Mouse (Mus musculus): ENCODE results near the gene Stap2. TPM values are rescaled to one million over a fixed set of nuclear protein-coding genes. Genes with fewer than 3 reads are reported as not detected.

The Stap2 gene
- total RNA-seq, 4 experiments from 2014 or later = 4.8 to 9.3 (median 6.8) TPM

DNA sequence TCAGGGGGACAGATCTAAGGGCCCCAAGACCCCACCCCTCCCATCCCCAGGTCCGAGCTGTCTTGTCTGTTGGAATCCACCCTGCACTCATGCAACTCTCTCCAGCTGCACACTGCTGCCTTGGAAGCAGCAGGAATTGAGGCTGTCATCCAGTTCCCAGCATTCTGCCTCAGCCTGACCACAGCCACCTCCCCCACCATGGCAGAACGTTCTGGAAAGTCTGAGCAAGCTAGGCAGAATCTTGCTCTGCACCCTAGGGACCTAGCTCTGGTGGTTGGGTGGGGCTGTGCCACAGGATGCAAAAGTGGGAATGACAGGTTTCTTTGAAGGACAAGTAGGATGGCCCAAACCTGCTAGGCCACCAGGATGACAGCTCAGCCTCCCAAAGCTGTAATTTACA, 19.1 kb upstream of the Stap2 start:
- no peak for DNase-seq

DNA sequence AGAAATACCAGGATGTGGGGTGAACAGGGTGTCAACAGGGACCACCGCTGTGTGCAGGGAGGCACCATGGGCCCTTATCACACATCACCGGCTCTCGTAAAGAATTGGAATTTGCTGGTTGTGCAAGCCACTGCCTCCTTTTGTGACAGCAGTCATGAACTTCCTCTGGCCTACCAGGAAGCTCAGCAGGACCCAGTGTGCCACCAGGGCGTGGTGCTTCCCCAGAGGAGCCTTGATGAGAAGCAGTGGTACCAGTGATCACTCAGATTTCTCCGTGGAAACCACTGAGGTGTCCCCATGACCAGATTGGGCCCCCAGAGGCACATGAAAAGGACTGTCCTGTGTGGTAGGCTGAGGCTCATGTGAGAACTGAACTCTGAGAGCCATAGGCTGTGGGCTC, 18.0 kb upstream of the Stap2 start:
- DNase-seq = peak; percentile 10

DNA sequence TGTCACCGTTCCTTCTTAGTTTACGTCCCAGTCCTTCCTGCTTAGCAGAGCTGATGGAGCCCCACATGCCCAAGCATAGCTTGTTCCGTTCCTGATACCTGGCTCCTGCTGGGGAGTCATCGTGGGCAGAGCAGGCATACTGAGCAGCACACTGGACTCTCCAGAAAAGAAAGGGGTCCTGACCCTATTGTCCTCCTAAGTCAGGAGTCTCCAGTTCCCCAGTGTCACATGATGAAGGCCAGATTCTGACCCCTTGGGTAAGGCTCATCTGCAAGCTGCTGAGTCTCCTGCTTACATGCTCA, 17.6 kb upstream of the Stap2 start:
- no peak for DNase-seq

DNA sequence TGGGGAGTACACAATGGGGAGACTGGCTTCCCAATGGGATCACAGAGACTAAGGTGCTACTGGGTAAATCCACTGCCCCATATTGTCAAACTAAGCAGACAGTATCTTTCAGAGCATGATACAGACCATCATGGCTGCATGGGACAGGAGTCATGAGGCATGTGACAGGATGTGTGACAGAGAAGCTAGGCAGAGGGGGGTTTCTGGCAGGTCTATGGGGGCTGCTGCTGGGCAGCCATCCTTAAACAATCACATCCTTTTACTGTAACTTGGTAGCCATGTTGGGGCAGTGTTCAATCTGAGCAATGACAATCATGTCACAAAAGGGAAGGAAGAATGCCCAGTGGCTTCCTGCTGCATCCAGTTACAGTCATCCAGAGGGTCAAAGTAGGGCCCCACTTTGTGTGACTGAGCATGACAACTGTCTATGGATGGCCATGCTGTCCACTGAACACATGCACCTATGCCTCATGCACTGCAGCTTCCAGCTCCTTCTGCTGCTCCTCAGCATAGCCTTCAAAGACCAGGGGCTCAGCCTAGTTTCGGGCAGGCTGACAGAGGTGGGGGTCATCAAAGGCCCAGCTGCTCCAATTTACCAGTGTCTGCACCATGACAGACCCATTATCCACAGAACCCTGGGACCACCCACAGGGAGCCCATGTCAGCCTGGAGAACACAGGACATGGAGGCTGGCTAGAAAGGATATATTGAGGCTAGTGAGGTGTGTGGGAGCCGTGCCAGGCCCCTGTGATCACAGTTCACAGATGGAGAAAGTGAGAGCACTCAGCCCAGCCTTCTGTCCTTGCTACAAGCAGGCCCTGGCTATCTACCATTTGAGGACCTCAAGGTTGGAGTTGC, 17.0 kb upstream of the Stap2 start:
- DNase-seq = peak; percentile 50

DNA sequence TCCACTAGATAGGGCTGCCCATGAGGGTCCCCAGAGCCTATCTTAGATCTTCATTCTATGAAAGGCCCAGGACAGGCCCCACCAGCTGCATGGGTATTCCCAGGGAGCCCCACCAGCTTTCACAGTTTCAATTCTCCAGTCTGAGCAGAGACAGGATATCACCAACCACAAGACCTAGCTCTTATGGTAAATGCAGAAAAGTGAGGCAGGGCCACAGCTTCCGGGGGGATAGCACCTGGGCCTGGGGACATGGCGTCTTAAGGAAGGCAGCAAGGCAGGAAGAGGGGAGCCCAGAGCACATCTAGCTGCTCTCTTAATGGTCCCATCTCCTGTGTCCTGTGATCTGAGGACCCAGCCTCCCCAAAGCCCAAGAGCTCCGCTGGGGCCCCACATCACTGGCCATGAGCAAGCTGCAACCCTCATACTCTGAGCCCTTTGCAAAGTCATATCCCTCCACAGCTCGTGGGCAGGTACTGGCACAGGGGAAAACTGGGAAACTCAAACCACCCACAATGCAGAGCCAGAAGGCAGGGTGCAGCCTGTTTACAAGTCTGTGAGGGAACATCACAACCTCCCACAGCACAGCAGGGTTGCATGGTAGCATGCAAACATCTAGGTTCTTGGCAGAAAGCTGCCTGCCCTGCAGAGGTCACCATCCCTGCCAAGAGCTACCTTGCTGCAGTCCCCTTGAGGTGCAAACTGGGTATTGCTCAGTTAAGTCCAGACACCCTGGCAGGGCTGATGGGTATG, 16.0 kb upstream of the Stap2 start:
- no peak for DNase-seq

DNA sequence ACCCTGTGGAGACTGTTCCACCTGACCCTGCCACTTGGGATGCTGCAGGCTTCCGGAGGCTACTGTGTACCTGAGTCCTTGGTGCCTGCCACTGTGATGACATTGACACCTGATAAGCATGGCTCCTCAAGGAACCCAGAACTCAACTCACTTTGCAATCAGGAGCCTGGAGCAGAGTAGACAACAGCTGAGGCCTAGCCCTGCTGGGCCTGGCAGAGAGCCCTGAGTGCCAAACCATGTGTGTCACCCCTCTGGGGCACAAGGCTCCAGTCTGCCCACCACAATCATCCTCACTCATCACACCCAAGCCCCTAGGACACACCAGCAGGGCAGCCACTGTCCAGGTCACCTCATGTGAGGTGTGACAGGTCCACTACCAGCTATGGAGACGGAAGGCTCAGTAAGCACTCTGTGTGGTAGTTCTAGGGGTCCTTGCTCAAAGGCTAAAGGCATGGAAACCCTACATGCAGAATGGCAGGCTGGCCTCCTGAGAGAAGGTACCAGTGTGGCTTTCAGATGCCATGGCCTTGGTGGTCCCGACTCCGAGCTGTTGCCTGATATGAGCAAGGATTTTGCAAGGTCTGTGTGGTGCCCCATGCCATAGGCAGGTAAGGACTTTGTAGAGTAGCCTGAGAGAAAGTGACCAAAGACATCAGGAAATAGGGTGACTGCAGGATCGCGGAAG, 15.2 kb upstream of the Stap2 start:
- DNase-seq = no peak

DNA sequence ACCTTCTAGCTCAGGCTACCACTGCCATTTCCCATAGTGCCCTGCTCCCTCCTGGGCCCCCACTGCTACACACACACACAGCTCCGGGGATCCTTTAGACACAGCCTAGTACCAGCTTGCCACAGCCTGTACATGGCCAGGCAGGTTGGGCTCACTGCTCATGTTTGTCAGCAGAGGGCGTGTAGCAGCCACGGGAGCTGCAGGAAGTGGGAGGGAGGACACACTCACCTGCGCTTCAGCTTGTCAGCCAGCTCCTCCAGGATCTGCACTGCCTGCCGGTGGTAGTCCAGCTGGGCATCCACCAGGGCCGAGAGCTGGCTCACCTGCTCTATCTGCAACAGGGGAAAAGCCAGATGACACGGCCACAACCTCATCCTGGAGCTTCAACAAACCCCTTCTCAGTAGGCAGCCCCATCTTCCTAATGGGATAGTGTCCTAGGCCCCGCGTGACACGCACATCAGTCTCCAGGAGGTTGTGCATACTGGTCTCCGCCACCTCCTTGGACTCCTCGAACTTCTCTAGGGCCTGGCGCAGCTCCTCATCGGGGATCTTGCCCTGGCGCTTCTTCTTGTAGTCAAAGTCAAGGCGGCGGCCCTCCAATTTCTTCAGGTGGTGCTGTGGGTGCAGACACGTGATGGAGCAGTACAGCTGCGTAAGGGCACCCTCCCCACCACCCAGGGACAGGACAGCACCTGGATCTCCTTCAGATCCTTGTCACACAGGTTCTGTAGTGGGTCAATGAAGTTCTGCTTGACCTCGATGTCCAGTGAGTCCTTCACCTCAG, 13.2 kb upstream of the Stap2 start:
- DNase-seq = peak; percentile 36

DNA sequence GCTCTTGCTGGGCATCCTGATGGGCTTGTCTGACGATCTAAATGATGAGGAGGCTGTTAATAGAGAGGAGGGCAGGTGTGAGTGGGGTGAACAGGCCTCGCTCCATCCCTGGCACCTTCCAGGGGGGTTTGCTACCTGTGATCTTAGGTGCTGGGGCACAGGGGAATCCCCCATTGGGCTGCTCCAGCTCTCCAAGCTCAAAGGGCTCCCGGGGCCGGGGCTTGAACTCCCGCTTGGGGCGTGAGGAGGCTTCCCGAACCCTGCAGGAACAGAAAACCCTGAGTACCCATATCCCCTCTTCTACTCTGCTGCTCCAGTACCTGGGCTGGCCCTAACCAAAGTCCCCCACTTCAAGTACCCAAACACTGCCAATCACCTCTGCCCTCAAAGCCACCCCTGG, 12.5 kb upstream of the Stap2 start:
- peak; percentile 17 for DNase-seq

DNA sequence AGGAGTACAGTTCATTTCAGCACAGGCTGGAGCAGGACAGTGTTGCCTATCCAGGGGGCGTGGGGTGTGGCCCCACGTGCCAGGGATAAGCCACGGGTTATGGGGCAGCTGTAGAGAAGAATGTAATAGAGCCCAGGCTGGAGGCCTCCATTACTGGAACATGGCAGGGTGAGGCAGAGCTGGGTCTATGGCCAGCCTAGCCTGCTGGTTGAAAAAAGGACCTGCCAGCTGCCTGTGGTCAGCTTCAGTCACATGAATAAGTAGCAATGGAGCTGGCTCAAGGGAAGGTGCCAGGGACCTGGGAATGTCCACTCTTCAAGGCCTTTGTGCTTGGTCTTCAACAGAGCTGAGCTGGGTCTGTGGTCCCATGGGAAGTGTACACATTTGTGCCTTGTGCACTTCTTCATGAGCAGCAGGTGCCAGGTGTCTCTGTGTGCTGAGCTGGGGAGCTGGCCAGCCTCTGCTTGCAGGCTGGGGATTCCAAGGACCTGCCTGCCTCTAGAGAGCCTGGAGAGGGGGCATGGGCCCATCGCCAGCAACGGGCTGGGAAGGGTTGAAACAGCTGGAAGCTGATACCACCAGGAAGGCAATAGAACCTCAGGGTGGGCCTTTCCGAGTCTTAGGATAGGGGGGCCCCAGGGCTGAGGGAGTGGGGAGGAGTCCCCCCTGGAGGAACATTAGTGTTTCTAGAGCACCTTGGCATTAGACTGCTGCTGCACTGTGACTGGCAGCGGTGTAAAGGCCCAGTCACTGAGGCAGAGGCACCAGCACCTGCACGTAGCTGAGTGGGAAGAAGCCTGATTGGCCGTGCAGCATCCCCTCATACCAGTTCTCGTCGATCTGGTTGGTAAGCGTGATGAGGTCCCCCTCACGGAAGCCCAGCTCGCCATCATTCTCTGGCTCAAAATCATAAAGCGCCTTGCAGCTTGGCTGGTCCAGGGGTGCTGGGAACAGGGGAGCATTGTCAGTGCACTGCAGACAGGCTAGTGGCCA, 11.7 kb upstream of the Stap2 start:
- peak; percentile 18 for DNase-seq

DNA sequence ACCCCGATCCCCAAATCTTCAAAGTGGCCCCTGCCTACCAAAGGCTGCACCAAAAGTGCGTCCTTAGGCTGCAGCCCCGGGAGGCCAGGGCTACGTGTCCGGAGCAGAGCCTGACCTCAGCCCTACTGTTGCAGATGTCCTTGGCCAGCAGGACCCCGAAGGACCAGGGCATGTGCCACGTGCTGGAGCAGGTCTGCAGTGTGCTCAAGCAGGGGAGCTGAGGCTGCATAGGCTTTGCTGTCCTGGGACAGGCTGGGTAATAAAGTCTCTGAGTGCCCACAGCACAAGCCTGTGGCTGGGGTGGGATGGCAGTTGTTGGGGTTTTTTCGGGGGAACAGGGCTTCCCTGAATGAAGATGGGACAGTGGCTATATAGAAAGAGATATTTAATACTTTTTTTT, 11.0 kb upstream of the Stap2 start:
- DNase-seq = peak; percentile 34

DNA sequence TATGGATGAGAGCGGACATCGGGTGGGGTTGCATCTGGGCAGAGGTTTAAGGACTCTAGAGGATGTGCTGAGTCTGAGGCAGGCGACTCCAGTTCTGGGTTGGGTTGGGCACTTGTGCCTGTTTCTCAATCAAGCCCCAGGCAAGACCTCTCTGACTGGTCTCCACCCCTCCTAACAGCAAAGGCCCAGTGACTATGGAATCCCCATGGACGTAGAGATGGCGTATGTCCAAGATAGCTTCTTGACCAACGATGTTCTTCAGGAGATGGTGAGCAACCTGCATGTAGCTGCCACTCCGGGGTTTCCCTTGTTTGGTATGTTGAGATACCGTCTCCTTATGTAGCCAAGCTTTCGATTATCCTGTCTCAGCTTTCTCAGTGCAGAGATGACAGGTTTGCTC, 9.9 kb upstream of the Stap2 start:
- DNase-seq = peak; percentile 9

DNA sequence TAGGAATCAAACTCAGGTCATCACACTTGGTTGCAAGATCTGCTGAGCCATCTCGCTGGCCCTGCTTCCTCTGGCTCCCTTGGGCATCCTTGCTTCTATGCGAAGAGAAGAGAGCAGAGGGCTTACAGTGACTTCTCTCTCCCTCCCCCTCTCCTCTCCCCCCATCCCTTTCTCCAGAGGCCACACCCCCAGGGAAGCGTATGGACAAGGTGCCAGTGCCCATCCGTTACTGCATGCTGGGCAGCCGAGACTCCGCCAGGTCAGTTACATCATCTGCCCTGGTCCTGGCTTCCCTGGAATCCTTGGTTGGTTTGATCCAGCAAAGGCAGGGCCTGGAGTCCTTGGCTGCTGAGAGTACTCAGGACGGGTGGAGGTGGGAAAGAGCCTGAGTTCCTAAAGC, 6.1 kb upstream of the Stap2 start:
- no peak for DNase-seq

DNA sequence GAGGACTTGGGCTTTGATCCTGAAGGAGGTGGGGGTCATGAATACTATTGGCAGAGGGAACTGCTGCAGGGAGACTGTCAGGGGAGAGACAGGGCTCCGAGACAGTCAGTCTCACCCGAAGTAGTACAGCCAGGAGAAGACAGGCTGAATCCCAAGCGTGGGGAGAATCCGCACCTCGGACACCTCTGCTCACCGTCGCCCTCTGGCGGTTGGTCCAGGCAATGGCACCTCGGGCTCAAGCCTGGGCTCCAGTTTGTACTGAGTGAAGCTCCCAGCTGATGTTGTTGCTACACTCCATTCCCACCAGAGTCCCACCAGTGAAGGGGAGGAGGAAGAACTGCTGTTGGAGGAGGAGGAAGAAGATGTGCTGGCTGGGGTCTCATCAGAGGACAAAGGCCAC, 5.3 kb upstream of the Stap2 start:
- DNase-seq = peak; percentile 62

DNA sequence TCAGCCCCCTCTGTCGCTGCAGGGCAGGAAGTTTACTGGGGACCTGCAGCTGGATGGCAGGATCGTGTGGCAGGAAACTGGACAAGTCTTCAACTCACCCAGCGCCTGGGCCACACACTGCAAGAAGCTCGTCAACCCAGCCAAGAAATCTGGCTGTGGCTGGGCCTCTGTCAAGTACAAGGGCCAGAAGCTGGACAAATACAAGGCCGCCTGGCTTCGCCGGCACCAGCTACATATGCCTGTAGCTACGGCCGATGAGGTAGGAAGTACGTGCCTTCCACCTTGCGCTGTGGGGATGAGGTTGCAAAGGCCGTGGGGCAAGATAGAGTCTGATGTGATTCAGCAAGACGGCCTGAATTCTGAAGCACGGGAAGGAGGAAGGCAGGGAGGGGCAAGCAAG, 4.9 kb upstream of the Stap2 start:
- DNase-seq = peak; percentile 15

DNA sequence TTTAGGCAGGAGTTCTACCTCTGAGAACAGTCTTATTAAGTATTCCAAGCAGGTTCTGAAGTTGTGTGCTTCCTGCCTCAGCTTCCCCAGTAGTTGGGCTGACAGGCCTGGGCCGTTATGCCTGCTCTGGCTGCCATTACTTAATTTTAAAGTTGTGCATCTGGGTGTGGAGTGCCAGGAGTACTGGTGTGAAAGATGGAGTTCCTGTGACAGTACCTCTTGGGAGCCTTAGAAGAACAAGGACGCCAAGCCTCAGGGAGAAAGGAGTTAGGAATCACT, 4.5 kb upstream of the Stap2 start:
- no peak for DNase-seq

DNA sequence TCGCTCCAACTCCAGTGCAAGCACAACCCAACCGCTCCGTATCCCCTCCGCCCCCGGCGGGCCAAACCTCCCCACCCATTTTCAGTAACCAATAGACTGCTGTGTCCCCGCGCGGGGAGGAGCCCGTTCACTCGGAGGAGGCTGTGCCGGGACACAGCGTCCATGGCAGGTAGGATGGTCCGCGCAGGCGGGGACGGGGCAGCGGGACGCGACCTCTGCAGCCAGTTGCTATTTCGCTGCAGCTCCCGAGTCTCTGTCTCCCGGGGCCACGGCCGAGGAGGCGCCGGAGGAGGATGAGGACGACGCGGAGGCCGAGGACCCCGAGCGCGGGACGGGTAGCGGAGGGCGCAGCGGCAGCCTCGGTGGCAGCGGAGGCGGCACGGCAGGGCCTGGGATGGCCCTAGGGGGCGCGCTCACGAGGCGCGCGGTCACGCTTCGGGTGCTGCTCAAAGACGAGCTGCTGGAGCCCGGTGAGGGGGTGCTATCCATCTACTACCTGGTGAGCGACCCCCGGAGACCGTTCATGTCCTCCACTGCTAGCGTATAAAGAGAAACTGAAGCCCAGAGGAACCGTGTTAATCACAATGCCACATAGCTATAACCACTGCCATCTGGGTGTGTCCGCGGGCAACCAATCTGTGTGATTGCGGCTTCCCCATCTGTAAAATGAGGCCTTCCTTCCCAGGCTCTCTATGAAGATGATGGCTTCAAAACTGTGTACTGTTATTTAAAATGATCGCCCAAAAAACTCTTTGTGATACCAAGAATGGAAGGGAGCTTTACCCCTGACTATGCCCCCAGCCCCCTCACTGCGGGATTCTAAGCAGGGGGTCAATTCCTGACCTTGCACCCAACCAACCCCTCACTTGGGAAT, 3.9 kb upstream of the Stap2 start:
- DNase-seq = peak; percentile 92

DNA sequence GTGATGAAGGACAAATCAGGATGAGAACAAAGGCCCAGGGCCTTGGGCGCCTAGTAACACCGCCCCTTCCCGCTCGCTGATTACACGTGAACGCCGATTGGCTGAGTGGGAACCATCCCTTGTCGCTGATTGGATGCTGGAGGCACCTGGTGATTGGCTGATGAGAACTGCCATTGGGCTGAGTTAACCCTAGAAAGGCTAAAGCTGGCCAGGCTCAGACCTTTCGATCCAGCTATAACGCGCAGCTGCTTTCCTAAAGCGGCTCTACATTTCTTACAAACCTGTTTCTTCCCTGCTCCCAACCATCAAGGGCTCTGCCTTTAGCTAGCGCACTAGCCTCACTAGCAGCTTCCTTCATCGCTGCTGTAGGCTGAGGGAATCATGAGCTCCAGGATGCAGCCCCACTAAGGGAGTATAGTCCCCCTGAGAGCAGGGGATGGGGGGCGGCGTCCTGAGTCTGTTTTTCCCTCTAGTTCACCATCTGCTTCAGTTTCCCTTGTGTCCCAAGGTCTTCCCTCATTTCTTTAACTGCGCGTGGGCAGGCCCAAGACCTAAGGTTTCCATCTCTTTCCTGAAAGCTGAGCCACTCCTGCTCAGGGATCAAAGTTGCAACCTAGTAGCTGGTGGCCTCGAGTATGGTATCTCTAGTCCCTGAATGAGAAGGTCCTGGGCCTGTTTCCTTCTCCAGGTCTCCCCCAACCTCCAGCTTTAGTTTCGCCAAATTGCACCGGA, 3.1 kb upstream of the Stap2 start:
- DNase-seq = peak; percentile 96

DNA sequence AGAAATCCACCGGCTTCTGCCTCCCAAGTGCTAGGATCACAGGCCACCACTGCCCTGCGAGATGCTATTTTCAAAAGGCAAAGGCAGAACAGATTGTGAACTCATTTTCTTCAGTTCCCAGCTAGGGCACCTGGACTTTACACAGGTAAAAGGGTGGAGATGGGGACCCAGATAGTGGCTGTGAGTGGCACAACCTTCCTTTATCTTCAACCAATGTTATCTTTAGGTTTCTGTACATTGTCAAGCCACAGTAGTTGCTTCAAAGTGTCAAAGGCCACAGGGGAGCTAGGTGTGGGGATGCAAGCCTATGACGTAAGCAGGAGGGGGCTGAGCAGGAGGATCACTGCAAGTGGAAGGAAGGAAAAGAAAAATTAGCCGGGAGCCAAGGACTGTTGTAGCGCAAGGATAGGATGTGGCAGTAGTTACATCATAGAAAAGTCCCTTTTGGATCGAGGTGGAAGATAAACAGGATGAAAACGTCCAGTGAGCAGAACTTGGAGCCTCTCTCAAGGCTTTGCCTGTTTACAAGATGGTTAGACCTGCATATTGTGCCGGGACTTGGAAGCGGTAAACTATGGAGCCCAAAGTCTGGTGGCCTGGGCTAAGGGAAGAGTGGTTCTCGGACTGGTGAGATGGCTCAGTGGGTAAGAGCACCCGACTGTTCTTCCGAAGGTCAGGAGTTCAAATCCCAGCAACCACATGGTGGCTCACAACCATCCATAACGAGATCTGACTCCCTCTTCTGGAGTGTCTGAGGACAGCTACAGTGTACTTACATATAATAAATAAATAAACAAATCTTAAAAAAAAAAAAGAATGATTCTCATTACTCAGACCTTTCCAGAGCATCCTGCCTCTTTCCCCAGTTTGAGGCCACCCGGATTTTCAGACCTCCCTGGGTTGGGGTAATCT, 2.3 kb upstream of the Stap2 start:
- DNase-seq = peak; percentile 9

DNA sequence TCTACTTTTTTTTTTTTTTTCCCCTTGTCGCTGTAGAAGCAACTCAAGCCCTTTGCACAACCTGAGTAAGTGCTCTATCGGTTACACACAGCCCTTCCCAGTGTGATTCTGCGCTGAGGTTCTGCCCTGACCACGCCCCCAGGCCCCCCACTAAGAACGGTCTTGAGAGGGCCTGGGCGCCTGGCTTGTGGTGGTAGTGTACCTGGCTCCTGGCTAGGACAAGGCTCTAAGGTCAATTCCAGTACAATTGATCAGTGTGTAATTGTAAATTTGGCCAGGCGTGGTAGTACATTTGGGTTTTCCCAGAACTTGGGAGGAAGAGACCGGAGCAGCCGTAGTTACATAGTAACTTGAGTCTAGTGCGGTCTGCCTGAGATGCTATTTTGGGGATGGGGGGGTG, 1.6 kb upstream of the Stap2 start:
- DNase-seq = no peak
